ENCODE assay signal across 8 mouse cellular contexts in genomic region chr5:140061296-140061879, GRCm38 (mm10).
A peak's percentile ranks its signal among the peaks of the same experiment; 100 is the strongest.
DNase-seq lines count a peak whose midpoint lies in the region; ATAC-seq lines count a peak whose summit lies in the region.

No protein-coding gene starts in this region.

- H3K4me2 ChIP-seq in lung, embryonic 15.5 days: no peak overlapping the region

- H3K4me1 ChIP-seq in lung, embryonic 15.5 days: peaks cover 14% of the 10 kb centered on the region
- H3K4me1 ChIP-seq in limb, embryonic 10.5 days: peaks cover 33% of the 10 kb centered on the region

- H3K27ac ChIP-seq in lung, embryonic 15.5 days: peak overlapping the region; percentile 48
- H3K27ac ChIP-seq in limb, embryonic 10.5 days: peak overlapping the region; percentile 50

- H3K36me3 ChIP-seq in lung, embryonic 15.5 days: no peaks in the 10 kb centered on the region
- H3K36me3 ChIP-seq in limb, embryonic 10.5 days: peaks cover 21% of the 10 kb centered on the region

- intact Hi-C loops in heart, postnatal 25 days (cut with DNase I): no loop called here

- H3K27me3 ChIP-seq in lung, embryonic 15.5 days: no peaks in the 10 kb centered on the region
- no peaks in the 10 kb centered on the region for H3K27me3 ChIP-seq in limb, embryonic 10.5 days (ENCODE audit: low read depth, poor library complexity, severe bottlenecking)

- no peak overlapping the region for H3K4me3 ChIP-seq in lung, embryonic 15.5 days
- H3K4me3 ChIP-seq in limb, embryonic 10.5 days: no peak overlapping the region

- H3K9ac ChIP-seq in lung, embryonic 15.5 days: no peak overlapping the region

- WGBS in lung, embryonic 15.5 days: 18% methylated on average over 6 of the region's 6 CpGs
- 78% methylated on average over 6 of the region's 6 CpGs for WGBS in limb, embryonic 10.5 days

- peak; percentile 86 for ATAC-seq in lung, embryonic 15.5 days (ENCODE audit: borderline replicate concordance, extremely low read depth, low FRiP score, low TSS enrichment)

- DNase-seq in adrenal gland, adult 2 months: peak; percentile 27
- no peak for DNase-seq in adrenal gland, postnatal 25 days
- no peak for DNase-seq in lung, postnatal 36 days
- DNase-seq in heart, postnatal 25 days (ENCODE audit: low spot score): peak; percentile 19
- DNase-seq in limb, embryonic 10.5 days (ENCODE audit: low spot score): no peak
- DNase-seq in yolk sac, embryonic 10.5 days (ENCODE audit: low spot score): no peak
- DNase-seq in embryo, embryonic 9.5 days (ENCODE audit: extremely low spot score): no peak

- no peaks in the 10 kb centered on the region for H3K9me3 ChIP-seq in lung, embryonic 15.5 days
- H3K9me3 ChIP-seq in limb, embryonic 10.5 days (replicated peaks): no peaks in the 10 kb centered on the region

Comparison
In these comparisons a context has a peak if more than half of its experiments do, and no peak if none do; other contexts are left out.
1. DNase-seq: peak in adrenal gland, adult 2 months (single experiment) and heart, postnatal 25 days (single experiment); none in adrenal gland, postnatal 25 days (single experiment), lung, postnatal 36 days (single experiment), limb, embryonic 10.5 days (single experiment), yolk sac, embryonic 10.5 days (single experiment) and embryo, embryonic 9.5 days (single experiment).